Mouse (Mus musculus): ENCODE measurements around the gene Ctla2a.
"Not testable (repeated sequence)": the region's sequence is repeated elsewhere in the genome, so short reads cannot be mapped to it uniquely, and the experiment has no call there.

GRCm38 (mm10) chr13:60896794-60897193 lies 39.6 kb downstream of the Ctla2a start, which contains the start of gene Gm49392:
- TF ChIP-seq POLR2A (IDR thresholded peaks at IDR 0.05; ENCODE audit: borderline replicate concordance, insufficient read depth, low read length); CTCF (IDR thresholded peaks at IDR 0.05; ENCODE audit: borderline replicate concordance, insufficient read depth, low read depth, low read length): not testable (repeated sequence)
